Comparison of ENCODE assay signal across 9 mouse cellular contexts in the genomic region with DNA sequence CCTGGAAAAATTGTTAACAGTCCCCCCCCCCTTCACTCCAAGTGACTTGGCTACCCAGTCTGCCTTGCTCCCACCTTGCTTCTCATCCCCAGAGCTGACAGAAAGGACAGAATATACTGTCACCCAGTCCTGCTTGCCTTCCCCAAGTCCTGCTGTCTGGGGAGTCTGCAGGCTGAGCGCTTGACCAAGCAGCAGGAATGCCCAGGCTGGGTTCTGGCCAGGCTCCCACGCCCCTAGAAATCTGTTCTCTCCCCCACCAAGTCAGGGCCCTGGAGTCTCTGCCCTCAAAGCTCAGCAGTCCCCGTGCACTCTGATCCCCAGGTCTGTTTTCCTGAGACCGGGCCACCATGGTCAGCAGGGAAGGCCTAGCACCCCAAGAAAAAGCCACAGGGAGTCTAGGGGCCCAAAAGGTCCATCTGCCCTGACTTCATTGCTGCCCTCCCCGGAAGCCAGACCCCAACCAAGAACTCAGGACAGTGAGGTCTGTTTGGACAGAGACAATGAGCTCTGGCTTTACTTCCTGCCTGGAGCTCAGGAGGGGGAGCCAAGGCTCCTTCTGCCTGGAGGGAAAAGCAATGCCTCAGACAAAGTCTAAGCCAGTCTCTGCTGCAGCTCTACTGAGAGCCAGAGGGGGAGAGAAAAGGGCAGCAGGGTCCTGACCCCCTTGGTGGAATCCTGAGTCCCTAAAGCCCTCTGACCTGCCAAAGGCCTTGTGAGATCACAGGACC. TPM values are rescaled to one million over a fixed set of nuclear protein-coding genes. Genes with fewer than 3 reads are reported as not detected.
DNase-seq lines count a peak whose midpoint lies in the region; ATAC-seq and TF ChIP-seq lines count a peak whose summit lies in the region.
"Had no signal": no experiment of that assay in that cellular context is flagged by ENCODE, and none has a peak within 500 bp of the region (broad histone marks: within the 10 kb centered on the region; RNA-seq: fewer than 3 reads in every experiment).

No protein-coding gene starts in this region.

- peaks cover 14% of the 10 kb centered on the region; the same call in 1 of the 2 replicates for H3K27me3 ChIP-seq in lung, embryonic 14.5 days (ENCODE audit: insufficient read depth, low read length)
- no peaks in the 10 kb centered on the region for H3K27me3 ChIP-seq in forebrain, embryonic 16.5 days (replicated peaks; ENCODE audit: control insufficient read depth, insufficient read depth, low read length)
- no peaks in the 10 kb centered on the region for H3K27me3 ChIP-seq in stomach, embryonic 14.5 days (ENCODE audit: control insufficient read depth, insufficient read depth, low read length)

- peaks cover 19% of the 10 kb centered on the region; the same call in 1 of the 2 replicates for H3K9me3 ChIP-seq in lung, embryonic 14.5 days (ENCODE audit: low read depth, low read length)
- peaks cover 13% of the 10 kb centered on the region for H3K9me3 ChIP-seq in forebrain, embryonic 16.5 days (ENCODE audit: control insufficient read depth, low read length)
- peaks cover 17% of the 10 kb centered on the region for H3K9me3 ChIP-seq in stomach, embryonic 14.5 days (ENCODE audit: control insufficient read depth, low read depth, low read length)

- TF ChIP-seq CTCF in lung, embryonic 14.5 days (IDR thresholded peaks at IDR 0.05; ENCODE audit: low read depth) = no peak

- 0 out of 2 replicates have a peak, but pooled peaks cover 6% of the 10 kb centered on the region for H3K4me1 ChIP-seq in lung, embryonic 14.5 days (ENCODE audit: insufficient read depth)
- peaks cover 62% of the 10 kb centered on the region for H3K4me1 ChIP-seq in forebrain, embryonic 16.5 days (replicated peaks; ENCODE audit: control insufficient read depth, insufficient read depth, low read length)
- peaks cover 15% of the 10 kb centered on the region for H3K4me1 ChIP-seq in stomach, embryonic 14.5 days (ENCODE audit: control insufficient read depth, insufficient read depth, low read length)

- peak overlapping the region; percentile 38 for H3K4me2 ChIP-seq in lung, embryonic 14.5 days
- H3K4me2 ChIP-seq in forebrain, embryonic 16.5 days (ENCODE audit: low read length) = peak overlapping the region; percentile 87
- peak overlapping the region; percentile 24 for H3K4me2 ChIP-seq in stomach, embryonic 14.5 days (replicated peaks; ENCODE audit: low read depth, low read length)

- no peak overlapping the region for H3K4me3 ChIP-seq in lung, embryonic 14.5 days (ENCODE audit: low read depth, low read length)
- H3K4me3 ChIP-seq in forebrain, embryonic 16.5 days (replicated peaks; ENCODE audit: low read length) = peak overlapping the region; percentile 41
- peak overlapping the region; percentile 13 for H3K4me3 ChIP-seq in stomach, embryonic 14.5 days (ENCODE audit: low read depth, low read length)

- no peak for DNase-seq in lung, embryonic 14.5 days
- no peak for DNase-seq in lung, postnatal 10 days
- DNase-seq in kidney, postnatal 14 days = peak; percentile 89
- no peak for DNase-seq in left cerebral cortex, adult 11 months (ENCODE audit: low spot score)
- DNase-seq in layer of hippocampus, postnatal 25 days (ENCODE audit: extremely low spot score in 1 of 2, low spot score in 1 of 2) = no peak

- 0 out of 2 replicates have a peak overlapping the region, but pooled peaks have one; percentile 20 for H3K9ac ChIP-seq in lung, embryonic 14.5 days
- H3K9ac ChIP-seq in forebrain, embryonic 16.5 days (replicated peaks; ENCODE audit: low read depth, low read length) = peak overlapping the region; percentile 79
- no peak overlapping the region; the same call in 1 of the 2 replicates for H3K9ac ChIP-seq in stomach, embryonic 14.5 days (replicated peaks; ENCODE audit: low read depth, low read length)

- ATAC-seq in lung, embryonic 14.5 days (ENCODE audit: insufficient read depth) = no peak
- peak; percentile 7 for ATAC-seq in forebrain, embryonic 16.5 days
- ATAC-seq in stomach, embryonic 14.5 days (ENCODE audit: insufficient number of reproducible peaks, insufficient read depth, low FRiP score, low read depth) = no peak

- WGBS in lung, embryonic 14.5 days = 59% methylated on average over 5 of the region's 5 CpGs
- 12% methylated on average over 5 of the region's 5 CpGs for WGBS in forebrain, embryonic 16.5 days
- WGBS in stomach, embryonic 14.5 days = 57% methylated on average over 5 of the region's 5 CpGs

- peaks cover 20% of the 10 kb centered on the region; the same call in 1 of the 2 replicates for H3K36me3 ChIP-seq in lung, embryonic 14.5 days (ENCODE audit: insufficient read depth)
- peaks cover 34% of the 10 kb centered on the region for H3K36me3 ChIP-seq in forebrain, embryonic 16.5 days (ENCODE audit: control insufficient read depth, insufficient read depth)
- peaks cover 3% of the 10 kb centered on the region for H3K36me3 ChIP-seq in stomach, embryonic 14.5 days (ENCODE audit: control insufficient read depth, insufficient read depth, low read length)

- peak overlapping the region; percentile 12; the same call in 1 of the 2 replicates for H3K27ac ChIP-seq in lung, embryonic 14.5 days (ENCODE audit: low read depth)
- H3K27ac ChIP-seq in forebrain, embryonic 16.5 days (ENCODE audit: low read length) = peak overlapping the region; percentile 97
- H3K27ac ChIP-seq in stomach, embryonic 14.5 days (ENCODE audit: low read length) = peak overlapping the region; percentile 58; the same call in 1 of the 2 replicates
- H3K27ac ChIP-seq: macrophage had no signal

RNA-seq across cellular contexts. Expression of a gene that starts 4.2 kb away (rescaled TPM):
- polyA plus RNA-seq in lung, embryonic 14.5 days (2014; fragmentation: Nextera tagmentation; extraction: Ambion mirVana) = 8.3 and 9.4 TPM in 2 replicates
- polyA plus RNA-seq in forebrain, embryonic 16.5 days (2015; fragmentation: Nextera tagmentation; extraction: Ambion mirVana) = 46.7 and 47.3 TPM in 2 replicates
- 20.6 and 21.9 TPM in 2 replicates for polyA plus RNA-seq in stomach, embryonic 14.5 days (2014; fragmentation: Nextera tagmentation; extraction: Ambion mirVana)
- 100 to 1,000 TPM; 172 to 199 TPM for total RNA-seq in layer of hippocampus, postnatal 25 days (2021)
- polyA plus RNA-seq: macrophage had no signal

RNA-seq across cellular contexts. Expression of a gene that starts 27.6 kb away (rescaled TPM):
- 76.5 and 79.7 TPM in 2 replicates for polyA plus RNA-seq in lung, embryonic 14.5 days (2014; fragmentation: Nextera tagmentation; extraction: Ambion mirVana)
- 29.0 and 29.2 TPM in 2 replicates for polyA plus RNA-seq in forebrain, embryonic 16.5 days (2015; fragmentation: Nextera tagmentation; extraction: Ambion mirVana)
- polyA plus RNA-seq in stomach, embryonic 14.5 days (2014; fragmentation: Nextera tagmentation; extraction: Ambion mirVana) = 39.3 and 44.4 TPM in 2 replicates
- 10 to 100 TPM; 15.5 to 17.3 TPM for total RNA-seq in layer of hippocampus, postnatal 25 days (2021)
- total RNA-seq: gastrocnemius, adult 8-10 months had no signal

RNA-seq across cellular contexts. Expression of a gene that starts 33.8 kb away (rescaled TPM):
- polyA plus RNA-seq in lung, embryonic 14.5 days (2014; fragmentation: Nextera tagmentation; extraction: Ambion mirVana) = 118 and 119 TPM in 2 replicates
- polyA plus RNA-seq in forebrain, embryonic 16.5 days (2015; fragmentation: Nextera tagmentation; extraction: Ambion mirVana) = 230 and 238 TPM in 2 replicates
- polyA plus RNA-seq in stomach, embryonic 14.5 days (2014; fragmentation: Nextera tagmentation; extraction: Ambion mirVana) = 115 and 129 TPM in 2 replicates
- total RNA-seq in layer of hippocampus, postnatal 25 days (2021) = 100 to 1,000 TPM; 187 to 207 TPM

RNA-seq across cellular contexts. Expression of a gene that starts 46.5 kb away (rescaled TPM):
- polyA plus RNA-seq in lung, embryonic 14.5 days (2014; fragmentation: Nextera tagmentation; extraction: Ambion mirVana) = 0.75 and 4.7 TPM in 2 replicates
- 0.16 TPM in 1 of 2 replicates, not detected in the other for polyA plus RNA-seq in forebrain, embryonic 16.5 days (2015; fragmentation: Nextera tagmentation; extraction: Ambion mirVana)
- polyA plus RNA-seq in stomach, embryonic 14.5 days (2014; fragmentation: Nextera tagmentation; extraction: Ambion mirVana) = not detected in 2 replicates
- 1 to 10 TPM in 1 of 2 experiments, under 1 TPM in 1; 0.49 to 1.1 TPM for total RNA-seq in layer of hippocampus, postnatal 25 days (2021)
- total RNA-seq: gastrocnemius, adult 8-10 months had no signal
- polyA plus RNA-seq: macrophage had no signal

Comparison
In these comparisons a context has a peak if more than half of its experiments do, and no peak if none do; other contexts are left out.
1. H3K27ac ChIP-seq: peak in every context shown above with its lines; median percentile 97 in forebrain, embryonic 16.5 days; 58 in stomach, embryonic 14.5 days; 12 in lung, embryonic 14.5 days.
2. H3K4me2 ChIP-seq: peak in every context shown above with its lines; median percentile 87 in forebrain, embryonic 16.5 days; 38 in lung, embryonic 14.5 days; 24 in stomach, embryonic 14.5 days.